Mouse (Mus musculus) C2C12 (cell line): Measurements from ENCODE around the gene Hadh.

ENCODE experiments used
- CEBPB ChIP-seq: IDR thresholded peaks from one replicate; pipeline ENCODE4 v1.6.1; 2011; ENCODE audit warnings: low read depth, mild to moderate bottlenecking, control low read depth, moderate library complexity
- CTCF ChIP-seq: IDR thresholded peaks from one replicate; pipeline ENCODE4 v1.5.1; 2011; ENCODE audit not compliant: control insufficient read depth, insufficient read depth, insufficient read length
- MAX ChIP-seq: IDR thresholded peaks from one replicate; pipeline ENCODE4 v1.6.1; 2011; ENCODE audit warnings: mild to moderate bottlenecking, control low read depth
- MYOD1 ChIP-seq: IDR thresholded peaks from one replicate; pipeline ENCODE4 v1.6.1; 2011; ENCODE audit warnings: low read depth; ENCODE audit not compliant: control insufficient read depth, insufficient read length
- USF1 ChIP-seq: IDR thresholded peaks from one replicate; pipeline ENCODE4 v1.6.1; 2011; ENCODE audit warnings: low read depth, mild to moderate bottlenecking, control low read depth, moderate library complexity

GRCm38 (mm10) chr3:131312340-131312739, 40.4 kb upstream of the Hadh start:
- TF ChIP-seq CTCF (no peak), MYOD1 (no peak), CEBPB (no peak), MAX (no peak), USF1 (no peak)
